ENCODE assay signal across 8 mouse cellular contexts in the genomic region with DNA sequence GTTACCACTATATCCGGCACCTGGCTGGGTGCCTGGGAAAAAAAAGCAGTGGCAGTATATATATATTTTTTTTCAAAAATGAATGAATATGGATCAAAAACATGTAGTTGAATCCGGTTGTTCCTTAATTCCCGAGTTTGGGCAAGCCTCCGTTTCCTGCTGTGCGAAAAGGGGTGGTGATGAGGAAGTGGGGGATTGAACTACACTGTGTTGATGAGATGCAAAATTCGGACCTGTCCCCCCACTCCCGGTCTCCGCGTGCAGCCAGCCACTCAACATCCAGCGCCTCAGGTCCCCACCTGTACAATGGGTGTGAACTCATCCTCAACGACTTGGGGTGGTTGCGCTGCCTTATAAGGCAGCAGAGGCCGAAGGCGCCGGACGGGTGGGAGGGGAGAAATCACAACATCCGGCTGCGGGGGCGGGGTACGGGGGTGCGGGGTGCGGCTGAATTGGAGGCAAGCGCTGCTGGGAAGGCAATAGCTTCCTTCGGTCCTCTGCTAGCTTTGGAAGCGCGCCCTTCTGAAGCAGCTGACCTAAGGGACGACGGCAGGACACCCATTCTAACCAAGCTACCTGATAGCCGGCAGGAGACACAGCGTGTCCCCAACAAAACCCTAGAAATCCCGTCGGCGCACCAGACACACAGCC. TPM values are rescaled to one million over a fixed set of nuclear protein-coding genes. Genes with fewer than 3 reads are reported as not detected.
DNase-seq lines count a peak whose midpoint lies in the region; ATAC-seq lines count a peak whose summit lies in the region.

No protein-coding gene starts in this region.

- H3K9me3 ChIP-seq in limb, embryonic 12.5 days = no peaks in the 10 kb centered on the region
- no peaks in the 10 kb centered on the region for H3K9me3 ChIP-seq in midbrain, embryonic 15.5 days

- under 1% methylated on average over 33 of the region's 33 CpGs for WGBS in limb, embryonic 12.5 days
- 1% methylated on average over 33 of the region's 33 CpGs for WGBS in midbrain, embryonic 15.5 days

- peaks cover 8% of the 10 kb centered on the region; the same call in 1 of the 2 replicates for H3K36me3 ChIP-seq in limb, embryonic 12.5 days
- H3K36me3 ChIP-seq in midbrain, embryonic 15.5 days (replicated peaks) = no peaks in the 10 kb centered on the region

- peaks cover 25% of the 10 kb centered on the region for H3K4me1 ChIP-seq in limb, embryonic 12.5 days (replicated peaks)
- H3K4me1 ChIP-seq in midbrain, embryonic 15.5 days = peaks cover 30% of the 10 kb centered on the region

- peak overlapping the region; percentile 96 for H3K27ac ChIP-seq in limb, embryonic 12.5 days
- H3K27ac ChIP-seq in midbrain, embryonic 15.5 days = peak overlapping the region; percentile 93

- peak; percentile 81 for ATAC-seq in limb, embryonic 12.5 days (ENCODE audit: insufficient number of reproducible peaks, insufficient read depth, low FRiP score, low TSS enrichment, low read depth)
- ATAC-seq in midbrain, embryonic 15.5 days (replicated peaks) = peak; percentile 84

- peak overlapping the region; percentile 57 for H3K9ac ChIP-seq in limb, embryonic 12.5 days (replicated peaks)
- H3K9ac ChIP-seq in midbrain, embryonic 15.5 days = peak overlapping the region; percentile 50

- no peaks in the 10 kb centered on the region for H3K27me3 ChIP-seq in limb, embryonic 12.5 days
- no peaks in the 10 kb centered on the region for H3K27me3 ChIP-seq in midbrain, embryonic 15.5 days (replicated peaks)

- DNase-seq in embryo, embryonic 10 days (ENCODE audit: low spot score) = peak; percentile 81
- no peak for DNase-seq in embryo, embryonic 9.5 days (ENCODE audit: extremely low spot score)
- peak; percentile 76 for DNase-seq in right cerebral cortex, postnatal 4 days
- no peak for DNase-seq in right cerebral cortex, adult 18-20 months
- peak; percentile 51 for DNase-seq in fibroblast of lung, adult 2 months (ENCODE audit: low read depth)
- DNase-seq in ovary, postnatal 36 days (ENCODE audit: low spot score) = no peak

- peak overlapping the region; percentile 85 for H3K4me3 ChIP-seq in limb, embryonic 12.5 days (replicated peaks)
- H3K4me3 ChIP-seq in midbrain, embryonic 15.5 days = peak overlapping the region; percentile 75

- H3K4me2 ChIP-seq in limb, embryonic 12.5 days = peak overlapping the region; percentile 74
- H3K4me2 ChIP-seq in midbrain, embryonic 15.5 days = peak overlapping the region; percentile 66

RNA-seq across cellular contexts. Expression of gene Grk6, which starts 0.5 kb away (rescaled TPM):
- 66.6 and 69.1 TPM in 2 replicates for polyA plus RNA-seq in limb, embryonic 12.5 days (2016; fragmentation: Nextera tagmentation; extraction: Ambion mirVana)
- 40.8 and 41.4 TPM in 2 replicates for polyA plus RNA-seq in midbrain, embryonic 15.5 days (2015; fragmentation: Nextera tagmentation; extraction: Ambion mirVana)

RNA-seq across cellular contexts. Expression of gene F12, which starts 17.8 kb away (rescaled TPM):
- polyA plus RNA-seq in limb, embryonic 12.5 days (2016; fragmentation: Nextera tagmentation; extraction: Ambion mirVana) = 0.18 TPM in 1 of 2 replicates, not detected in the other
- polyA plus RNA-seq in midbrain, embryonic 15.5 days (2015; fragmentation: Nextera tagmentation; extraction: Ambion mirVana) = 0.09 and 0.14 TPM in 2 replicates

RNA-seq across cellular contexts. Expression of gene Prr7, which starts 19.7 kb away (rescaled TPM):
- polyA plus RNA-seq in limb, embryonic 12.5 days (2016; fragmentation: Nextera tagmentation; extraction: Ambion mirVana) = 0.67 and 1.1 TPM in 2 replicates
- 5.5 and 5.7 TPM in 2 replicates for polyA plus RNA-seq in midbrain, embryonic 15.5 days (2015; fragmentation: Nextera tagmentation; extraction: Ambion mirVana)

RNA-seq across cellular contexts. Expression of gene Pfn3, which starts 29.4 kb away (rescaled TPM):
- polyA plus RNA-seq in limb, embryonic 12.5 days (2016; fragmentation: Nextera tagmentation; extraction: Ambion mirVana) = not detected in 2 replicates
- 0.43 and 0.45 TPM in 2 replicates for polyA plus RNA-seq in midbrain, embryonic 15.5 days (2015; fragmentation: Nextera tagmentation; extraction: Ambion mirVana)

RNA-seq across cellular contexts. Expression of gene Dbn1, which starts 43.5 kb away (rescaled TPM):
- polyA plus RNA-seq in limb, embryonic 12.5 days (2016; fragmentation: Nextera tagmentation; extraction: Ambion mirVana) = 361 and 375 TPM in 2 replicates
- polyA plus RNA-seq in midbrain, embryonic 15.5 days (2015; fragmentation: Nextera tagmentation; extraction: Ambion mirVana) = 622 and 645 TPM in 2 replicates

Comparison
In these comparisons a context has a peak if more than half of its experiments do, and no peak if none do; other contexts are left out.
1. DNase-seq: peak in embryo, embryonic 10 days (single experiment), right cerebral cortex, postnatal 4 days (single experiment) and fibroblast of lung, adult 2 months (single experiment); none in embryo, embryonic 9.5 days (single experiment), right cerebral cortex, adult 18-20 months (single experiment) and ovary, postnatal 36 days (single experiment).